Mouse (Mus musculus) heart, embryonic 14.5 days (tissue): ENCODE measurements around the gene Edar. TPM values are rescaled to one million over a fixed set of nuclear protein-coding genes. Genes with fewer than 3 reads are reported as not detected.

Experiments used
- ATAC-seq: fragments of 200-750 bp; cut with Nextera tagmentation; 2 replicates; pipeline ENCODE4 v1.8.0; 2017; ENCODE audit warnings: low read depth, moderate TSS enrichment; ENCODE audit not compliant: insufficient number of reproducible peaks, insufficient read depth, low FRiP score
- H3K27ac ChIP-seq, 2 experiments: fragments of 200-500 bp in 1 of 2; fragments of 300-500 bp in 1 of 2; sonication (generic) in 1 of 2; replicated peaks in 1 of 2; 2 replicates each; pipeline ENCODE4 v1.5.1; 2012 to 2014; ENCODE audit warnings: low read depth in 2 of 2, low read length in 2 of 2, control low read depth in 1 of 2, mild to moderate bottlenecking in 1 of 2, mixed read lengths in 1 of 2; ENCODE audit not compliant: control insufficient read depth in 1 of 2, insufficient read depth in 1 of 2
- H3K27me3 ChIP-seq: fragments of 300-500 bp; sonication (generic); 2 replicates; pipeline ENCODE4 v1.6.1; 2014; ENCODE audit warnings: mild to moderate bottlenecking, low read length, control low read depth; ENCODE audit not compliant: control insufficient read depth, insufficient read depth
- H3K36me3 ChIP-seq: fragments of 300-500 bp; sonication (generic); 2 replicates; pipeline ENCODE4 v1.6.1; 2014; ENCODE audit warnings: mild to moderate bottlenecking, control low read depth, low read length, mixed read lengths; ENCODE audit not compliant: control insufficient read depth, insufficient read depth
- H3K4me1 ChIP-seq, 2 experiments: fragments of 200-500 bp in 1 of 2; fragments of 300-500 bp in 1 of 2; sonication (generic) in 1 of 2; 2 replicates each; pipeline ENCODE4 v1.6.1; 2012 to 2014; ENCODE audit warnings: low read length in 2 of 2, control low read depth in 1 of 2, mixed read lengths in 1 of 2; ENCODE audit not compliant: control insufficient read depth in 2 of 2, insufficient read depth in 2 of 2
- H3K4me2 ChIP-seq: fragments of 300-500 bp; sonication (generic); 2 replicates; pipeline ENCODE4 v1.6.1; 2014; ENCODE audit warnings: mild to moderate bottlenecking, low read length
- H3K4me3 ChIP-seq, 2 experiments: fragments of 200-500 bp in 1 of 2; fragments of 300-500 bp in 1 of 2; sonication (generic) in 1 of 2; 2 replicates each; pipeline ENCODE4 v1.5.1; 2012 to 2014; ENCODE audit warnings: low read length in 2 of 2, mild to moderate bottlenecking in 2 of 2, control low read depth in 1 of 2, low read depth in 1 of 2, moderate library complexity in 1 of 2; ENCODE audit not compliant: control insufficient read depth in 1 of 2, insufficient read depth in 1 of 2
- H3K9ac ChIP-seq: fragments of 300-500 bp; sonication (generic); 2 replicates; pipeline ENCODE4 v1.6.1; 2014; ENCODE audit warnings: mild to moderate bottlenecking, low read length
- H3K9me3 ChIP-seq: fragments of 300-500 bp; sonication (generic); 2 replicates; pipeline ENCODE4 v1.6.1; 2016; ENCODE audit warnings: low read length, control low read depth; ENCODE audit not compliant: control insufficient read depth
- WGBS: fragments of 180-500 bp; shearing (Covaris S2); extraction: QIAGEN DNeasy Blood & Tissue Kit; methylation state at CpG from one replicate; pipeline ENCODE4 v1.1.7; 2014; 5-methylcytosine and 5-hydroxymethylcytosine counted together
- polyA plus RNA-seq: library from polyadenylated mRNA; unstranded; fragments of >200 nt; fragmentation: Nextera tagmentation; extraction: Ambion mirVana; gene quantifications from 2 replicates; pipeline ENCODE4 v1.2.1, GENCODE M21; 2014

Edar gene
- polyA plus RNA-seq, 1 experiment from 2014 or later, result 0.07 TPM

DNA sequence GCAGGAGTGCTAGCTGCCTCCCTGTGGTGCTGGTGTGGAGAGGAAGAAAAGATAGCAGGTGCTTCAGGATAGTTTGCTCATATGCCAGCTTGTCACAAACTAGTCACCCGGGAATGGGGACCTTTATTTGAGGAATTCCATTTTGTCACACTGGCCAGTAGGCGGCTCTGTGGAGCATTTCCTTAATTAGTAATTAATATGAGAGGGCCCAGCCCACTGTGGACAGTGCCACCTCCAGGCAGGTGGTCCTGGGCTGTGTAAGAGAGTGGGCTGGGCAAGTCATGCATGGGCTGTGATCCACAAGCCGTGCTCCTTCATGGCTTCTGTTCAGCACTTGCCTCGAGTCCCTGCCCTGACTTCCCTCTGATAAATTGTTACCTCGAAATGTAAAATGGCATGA is 26.7 kb downstream of the Edar start:
- no peak overlapping the region for H3K27ac ChIP-seq
- H3K4me3 ChIP-seq, result no peak overlapping the region
- H3K36me3 ChIP-seq, result no peaks in the 10 kb centered on the region
- no peak overlapping the region for H3K9ac ChIP-seq
- WGBS, result 71% methylated on average over 5 of the region's 5 CpGs
- no peak for ATAC-seq
- peaks cover 4% of the 10 kb centered on the region; the same call in 1 of the 2 replicates for H3K9me3 ChIP-seq
- no peak overlapping the region for H3K4me2 ChIP-seq
- no peaks in the 10 kb centered on the region for H3K27me3 ChIP-seq
- H3K4me1 ChIP-seq, result peaks cover 11 to 22% of the 10 kb centered on the region in 2 experiments; a peak in 3 of 4 replicates

DNA sequence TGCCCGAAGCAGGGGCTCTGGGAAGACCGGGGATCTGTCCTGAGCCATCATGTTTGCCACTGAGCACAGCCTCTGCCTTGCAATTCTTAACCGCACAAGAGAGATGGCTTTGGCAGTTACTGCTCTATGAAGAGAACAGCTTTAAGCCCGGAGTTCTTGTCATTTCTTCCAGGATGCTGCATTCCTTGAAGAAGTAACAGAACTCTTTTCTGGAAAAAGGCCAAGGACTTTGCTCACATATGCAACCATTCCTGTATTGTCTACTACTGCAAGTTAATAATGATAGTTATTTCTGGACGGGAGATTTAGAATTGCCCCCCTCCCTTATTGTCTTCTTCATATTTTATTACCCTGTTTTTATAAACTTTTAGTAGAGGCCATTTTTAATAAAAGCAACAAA is 30.8 kb downstream of the Edar start:
- Histone ChIP-seq H3K27me3 (no peaks in the 10 kb centered on the region), H3K4me2 (no peak overlapping the region), H3K4me1 (peaks cover 6 to 16% of the 10 kb centered on the region in 2 experiments; a peak in 3 of 4 replicates), H3K36me3 (no peaks in the 10 kb centered on the region), H3K4me3 (no peak overlapping the region), H3K9me3 (peaks cover under 1% of the 10 kb centered on the region; the same call in 1 of the 2 replicates), H3K9ac (no peak overlapping the region), H3K27ac (no peak overlapping the region)
- 77% methylated on average over 5 of the region's 5 CpGs for WGBS
- ATAC-seq, result no peak

DNA sequence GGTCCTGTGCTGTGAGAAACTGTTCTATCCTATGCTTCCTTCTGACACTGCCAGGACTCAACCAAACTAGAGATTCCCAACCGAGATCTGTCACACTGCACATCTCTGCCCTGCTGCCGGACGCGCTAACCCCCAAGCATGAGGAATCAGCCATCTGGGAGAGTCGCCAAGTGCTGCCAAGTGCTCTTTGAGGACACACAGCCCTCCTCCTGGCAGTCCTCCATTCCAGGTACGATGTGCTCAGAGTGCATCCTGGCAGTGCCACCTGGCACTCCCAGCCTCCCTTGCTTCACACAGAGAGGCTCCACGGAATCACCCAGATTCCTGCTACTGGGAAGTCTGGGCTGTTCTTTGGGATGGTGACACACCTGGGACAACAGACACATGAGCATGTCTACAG is 31.3 kb downstream of the Edar start:
- no peak overlapping the region for H3K9ac ChIP-seq

DNA sequence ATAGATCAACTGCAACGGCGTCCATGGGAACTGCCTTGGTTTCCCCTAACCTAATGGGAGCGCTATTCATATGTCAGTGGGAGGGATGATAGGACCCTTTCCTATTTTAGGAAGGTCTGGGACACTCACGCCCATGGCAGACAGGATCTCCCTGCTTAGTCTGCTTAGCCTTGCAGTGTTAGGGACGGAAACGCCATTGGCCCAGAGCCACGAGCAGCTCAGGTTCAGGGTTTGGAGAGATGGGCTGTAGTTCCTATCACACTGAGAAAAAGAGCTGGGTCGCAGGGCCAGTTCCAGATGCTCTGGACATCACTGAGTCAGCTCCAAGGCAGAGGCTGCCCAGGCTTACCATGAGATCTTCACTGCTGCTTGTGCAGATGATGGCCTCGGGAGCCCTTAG is 32.5 kb downstream of the Edar start:
- WGBS, result 63% methylated on average over 9 of the region's 9 CpGs

More for the DNA sequence above, 31.3 kb downstream of the Edar start:
- no peaks in the 10 kb centered on the region for H3K36me3 ChIP-seq
- no peak for ATAC-seq
- no peaks in the 10 kb centered on the region for H3K27me3 ChIP-seq
- no peaks in the 10 kb centered on the region for H3K9me3 ChIP-seq
- no peak overlapping the region for H3K27ac ChIP-seq
- no peak overlapping the region for H3K4me3 ChIP-seq
- WGBS, result 57% methylated on average over 7 of the region's 7 CpGs
- peaks cover 6 to 16% of the 10 kb centered on the region in 2 experiments; a peak in 3 of 4 replicates for H3K4me1 ChIP-seq
- no peak overlapping the region for H3K4me2 ChIP-seq

GRCm38 (mm10) chr10:58641631-58642030 is 33.8 kb downstream of the Edar start:
- Histone ChIP-seq H3K4me3 (no peak overlapping the region), H3K9ac (no peak overlapping the region), H3K36me3 (no peaks in the 10 kb centered on the region), H3K9me3 (no peaks in the 10 kb centered on the region), H3K27me3 (no peaks in the 10 kb centered on the region), H3K27ac (no peak overlapping the region), H3K4me1 (peaks cover 11 to 19% of the 10 kb centered on the region in 2 experiments; a peak in 3 of 4 replicates), H3K4me2 (peak overlapping the region; percentile 34)
- no peak for ATAC-seq
- 43% methylated on average over 10 of the region's 10 CpGs for WGBS

More for the DNA sequence above, 32.5 kb downstream of the Edar start:
- H3K4me3 ChIP-seq, result no peak overlapping the region
- H3K9ac ChIP-seq, result no peak overlapping the region
- H3K27me3 ChIP-seq, result no peaks in the 10 kb centered on the region
- H3K9me3 ChIP-seq, result no peaks in the 10 kb centered on the region
- no peak overlapping the region for H3K4me2 ChIP-seq
- H3K36me3 ChIP-seq, result no peaks in the 10 kb centered on the region
- ATAC-seq, result no peak
- H3K4me1 ChIP-seq, result peaks cover 11 to 19% of the 10 kb centered on the region in 2 experiments; a peak in 3 of 4 replicates
- H3K27ac ChIP-seq, result no peak overlapping the region

GRCm38 (mm10) chr10:58640446-58641400 is 34.7 kb downstream of the Edar start:
- Histone ChIP-seq H3K4me2 (0 out of 2 replicates have a peak overlapping the region, but pooled peaks have one; percentile 34), H3K27ac (no peak overlapping the region), H3K36me3 (no peaks in the 10 kb centered on the region), H3K9ac (no peak overlapping the region), H3K4me3 (no peak overlapping the region), H3K9me3 (no peaks in the 10 kb centered on the region), H3K4me1 (peaks cover 13 to 19% of the 10 kb centered on the region in 2 experiments; a peak in 3 of 4 replicates), H3K27me3 (no peaks in the 10 kb centered on the region)
- ATAC-seq, result no peak
- 64% methylated on average over 19 of the region's 19 CpGs for WGBS

DNA sequence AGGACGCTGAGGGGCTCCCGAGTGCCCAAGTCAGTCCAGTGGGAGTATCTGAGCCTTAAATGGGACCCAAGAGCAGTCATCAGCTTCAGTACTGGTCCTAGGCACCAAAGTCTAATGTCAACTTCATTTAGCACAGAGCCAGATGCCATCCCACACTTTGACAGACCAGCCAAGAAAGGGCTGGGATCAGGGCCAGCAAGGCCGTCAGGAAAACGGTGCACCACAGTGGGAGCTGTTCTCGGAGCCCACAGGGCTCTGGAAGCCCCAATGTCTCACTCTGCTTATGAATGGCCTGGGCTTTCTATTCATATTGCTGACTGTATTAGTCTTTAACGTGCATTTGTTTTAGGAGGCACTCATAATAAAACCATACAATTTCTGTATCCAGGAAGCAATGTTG is 36.2 kb downstream of the Edar start:
- Histone ChIP-seq H3K9ac (no peak overlapping the region), H3K27me3 (no peaks in the 10 kb centered on the region), H3K4me2 (no peak overlapping the region), H3K4me3 (no peak overlapping the region), H3K36me3 (no peaks in the 10 kb centered on the region), H3K9me3 (no peaks in the 10 kb centered on the region), H3K27ac (no peak overlapping the region), H3K4me1 (peaks cover 13 to 19% of the 10 kb centered on the region in 2 experiments; a peak in 3 of 4 replicates)
- ATAC-seq, result no peak
- WGBS, result 60% methylated on average over 6 of the region's 6 CpGs
